Mouse (Mus musculus) embryonic facial prominence, embryonic 12.5 days (tissue): ENCODE measurements at regions not wholly inside any gene's neighbourhood (a gene's known extent, or its start where the extent isn't known, plus 50 kb on each side); places are given as distances from the start of the nearest gene placed in this dataset.

Experiments
- ATAC-seq: fragments of 200-750 bp; cut with Nextera tagmentation; 2 replicates; pipeline ENCODE4 v1.8.0; 2017; ENCODE audit not compliant: insufficient number of reproducible peaks, insufficient read depth, low FRiP score, low TSS enrichment
- H3K27ac ChIP-seq: fragments of 300-500 bp; sonication (generic); 2 replicates; pipeline ENCODE4 v1.5.1; 2016; ENCODE audit warnings: mild to moderate bottlenecking
- H3K27me3 ChIP-seq: fragments of 300-500 bp; sonication (generic); 2 replicates; pipeline ENCODE4 v1.6.1; 2016; ENCODE audit warnings: mild to moderate bottlenecking, moderate library complexity
- H3K36me3 ChIP-seq: fragments of 300-500 bp; sonication (generic); 2 replicates; pipeline ENCODE4 v1.6.1; 2016; ENCODE audit warnings: mild to moderate bottlenecking
- H3K4me1 ChIP-seq: fragments of 300-500 bp; sonication (generic); 2 replicates; pipeline ENCODE4 v1.6.1; 2016
- H3K4me2 ChIP-seq: fragments of 300-500 bp; sonication (generic); replicated peaks from 2 replicates; pipeline ENCODE4 v1.6.1; 2016; ENCODE audit warnings: mild to moderate bottlenecking, moderate library complexity
- H3K4me3 ChIP-seq: fragments of 300-500 bp; sonication (generic); 2 replicates; pipeline ENCODE4 v1.5.1; 2016; ENCODE audit warnings: mild to moderate bottlenecking
- H3K9ac ChIP-seq: fragments of 300-500 bp; sonication (generic); 2 replicates; pipeline ENCODE4 v1.6.1; 2016; ENCODE audit warnings: mild to moderate bottlenecking, moderate library complexity
- H3K9me3 ChIP-seq: fragments of 300-500 bp; sonication (generic); 2 replicates; pipeline ENCODE4 v1.6.1; 2016; ENCODE audit warnings: mild to moderate bottlenecking, moderate library complexity
- WGBS: fragments of 180-500 bp; shearing (Covaris S2); methylation state at CpG from one replicate; pipeline ENCODE4 v1.1.7; 2016; 5-methylcytosine and 5-hydroxymethylcytosine counted together

DNA sequence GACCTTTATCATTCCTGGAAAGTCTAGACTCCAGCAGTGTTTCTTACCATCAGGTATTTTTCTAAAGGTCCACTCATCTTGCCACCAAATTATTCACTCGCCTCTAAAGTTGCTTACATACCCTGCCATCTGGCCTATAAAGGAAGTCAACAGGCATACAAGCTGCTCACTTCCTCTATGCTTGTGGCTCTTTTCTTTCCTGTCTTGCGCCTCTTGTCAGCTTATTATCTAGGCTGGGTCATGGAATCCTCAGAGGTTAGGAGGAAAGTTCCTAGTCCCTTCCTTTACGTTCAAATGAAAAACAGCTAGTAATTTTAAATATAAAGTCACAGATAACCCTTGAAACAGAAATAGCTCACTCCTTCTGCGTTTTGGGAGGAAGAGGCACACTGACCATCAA is 97.9 kb downstream of the Lipi start:
- no peak for ATAC-seq
- Histone ChIP-seq H3K27ac (no peak overlapping the region), H3K9ac (no peak overlapping the region), H3K36me3 (no peaks in the 10 kb centered on the region), H3K4me1 (no peaks in the 10 kb centered on the region), H3K4me3 (no peak overlapping the region), H3K4me2 (no peak overlapping the region), H3K9me3 (no peaks in the 10 kb centered on the region), H3K27me3 (no peaks in the 10 kb centered on the region)
- WGBS = 85% methylated on average over 4 of the region's 4 CpGs

DNA sequence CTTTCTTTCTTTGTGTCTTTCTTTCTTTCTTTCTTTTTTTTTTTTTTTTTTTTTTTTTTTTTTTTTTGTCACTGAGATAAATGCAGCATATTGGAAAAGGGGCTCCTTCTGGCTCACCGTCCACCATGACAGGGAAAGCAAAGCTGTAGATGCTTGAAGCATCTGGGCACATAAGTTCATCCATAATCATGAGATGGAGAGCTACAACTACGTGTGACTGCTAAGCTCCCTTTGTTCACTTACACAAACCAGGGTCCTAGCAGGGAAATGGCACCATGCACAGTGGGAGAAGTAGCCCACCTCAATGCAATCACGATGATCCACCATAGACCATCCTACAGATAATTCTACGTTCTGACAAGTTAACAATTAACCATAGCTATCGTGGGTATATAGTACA is 102.0 kb downstream of the Lipi start:
- Histone ChIP-seq H3K9me3 (no peaks in the 10 kb centered on the region), H3K9ac (no peak overlapping the region), H3K27me3 (no peaks in the 10 kb centered on the region), H3K27ac (no peak overlapping the region), H3K4me1 (no peaks in the 10 kb centered on the region), H3K4me3 (no peak overlapping the region), H3K36me3 (no peaks in the 10 kb centered on the region), H3K4me2 (no peak overlapping the region)
- no peak for ATAC-seq
- 86% methylated on average over 5 of the region's 5 CpGs for WGBS

DNA sequence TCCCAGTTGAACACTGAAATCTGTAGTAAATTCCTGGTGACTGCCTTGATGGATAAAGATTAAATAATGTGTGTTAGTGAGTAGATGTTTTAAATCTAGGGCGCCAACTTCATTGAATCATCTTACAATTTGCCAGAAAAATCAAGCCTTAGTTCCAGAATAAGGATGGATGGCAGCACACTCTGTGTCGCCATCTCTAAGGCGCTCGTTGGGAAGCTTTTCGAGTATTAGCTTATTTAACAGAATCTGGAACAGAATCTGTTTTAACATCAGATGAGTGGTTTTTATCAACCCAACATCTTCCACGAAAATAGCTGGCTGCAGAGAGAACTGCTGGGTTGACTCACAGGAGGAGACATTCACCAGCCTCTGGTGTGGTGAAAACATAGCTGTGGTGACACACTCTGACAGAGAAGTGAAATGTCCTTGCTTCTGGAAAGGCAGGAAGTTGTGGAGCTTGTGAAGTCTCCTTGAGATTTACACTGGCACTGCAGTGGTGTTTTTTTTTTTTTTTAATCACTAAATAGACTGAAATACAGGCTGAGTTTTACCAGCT is 120.4 kb downstream of the Lipi start:
- Histone ChIP-seq H3K4me2 (no peak overlapping the region), H3K4me3 (no peak overlapping the region), H3K27me3 (no peaks in the 10 kb centered on the region), H3K4me1 (no peaks in the 10 kb centered on the region), H3K27ac (no peak overlapping the region), H3K36me3 (no peaks in the 10 kb centered on the region), H3K9me3 (no peaks in the 10 kb centered on the region), H3K9ac (no peak overlapping the region)
- ATAC-seq = no peak
- WGBS = 84% methylated on average over 6 of the region's 6 CpGs

DNA sequence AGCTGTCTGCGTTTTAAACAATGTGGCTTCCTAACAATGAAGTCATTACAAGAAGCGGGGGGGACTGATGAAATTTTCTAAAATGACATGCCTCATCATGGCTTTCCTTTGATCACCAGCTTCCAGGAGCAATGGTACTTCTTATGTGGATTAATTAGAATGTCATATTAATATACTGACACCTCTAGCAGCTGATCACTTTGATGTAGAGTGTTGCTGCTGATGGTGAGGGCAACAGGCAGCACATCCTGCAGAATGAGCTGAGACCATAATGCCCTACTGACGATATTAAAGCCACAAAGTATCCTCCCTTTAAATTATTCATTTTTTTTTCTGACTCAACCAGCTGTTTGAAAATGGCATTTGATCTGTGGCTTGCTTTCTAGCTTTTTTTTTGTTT is 123.7 kb downstream of the Lipi start:
- no peak for ATAC-seq
- no peak overlapping the region for H3K27ac ChIP-seq

DNA sequence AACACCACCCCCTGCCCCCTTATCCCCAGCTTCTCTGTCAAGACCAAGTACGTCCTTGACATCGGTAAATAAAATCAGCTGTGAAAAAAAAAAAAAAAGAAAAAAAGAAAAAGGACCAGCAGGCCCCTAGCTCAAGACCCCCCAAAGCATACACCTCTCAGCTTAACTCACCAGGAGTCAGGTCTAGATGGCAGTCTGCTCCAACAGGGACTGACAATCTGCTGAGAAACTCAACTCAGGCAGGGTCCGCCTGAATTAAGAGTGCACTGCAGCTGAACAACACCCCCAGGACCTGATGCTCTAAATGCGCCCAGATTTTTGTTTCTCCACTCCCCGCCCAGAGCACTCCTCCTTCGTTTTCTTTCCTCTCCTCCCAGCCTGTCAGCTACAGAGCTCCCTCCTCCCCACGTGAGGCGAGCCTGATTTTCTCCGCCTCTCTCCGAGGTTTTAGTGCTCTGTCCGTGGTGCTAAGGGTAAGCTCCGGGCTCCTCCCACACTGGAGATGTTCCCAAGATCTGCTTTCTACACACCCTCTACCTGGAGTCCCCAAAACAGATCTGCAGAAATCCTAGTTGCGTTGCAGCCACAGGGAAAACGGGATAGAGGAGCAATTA is 138.9 kb downstream of the Lipi start:
- H3K4me2 ChIP-seq = peak overlapping the region; percentile 43
- H3K36me3 ChIP-seq = no peaks in the 10 kb centered on the region
- 4% methylated on average over 14 of the region's 14 CpGs for WGBS
- H3K4me3 ChIP-seq = no peak overlapping the region
- no peaks in the 10 kb centered on the region for H3K9me3 ChIP-seq
- H3K27me3 ChIP-seq = no peaks in the 10 kb centered on the region
- H3K4me1 ChIP-seq = no peaks in the 10 kb centered on the region
- H3K27ac ChIP-seq = no peak overlapping the region
- H3K9ac ChIP-seq = no peak overlapping the region
- no peak for ATAC-seq

More for the DNA sequence above, 123.7 kb downstream of the Lipi start:
- Histone ChIP-seq H3K4me3 (no peak overlapping the region), H3K36me3 (no peaks in the 10 kb centered on the region), H3K27me3 (no peaks in the 10 kb centered on the region), H3K9ac (no peak overlapping the region), H3K4me1 (no peaks in the 10 kb centered on the region), H3K9me3 (no peaks in the 10 kb centered on the region), H3K4me2 (no peak overlapping the region)
- 76% methylated on average over 3 of the region's 3 CpGs for WGBS

DNA sequence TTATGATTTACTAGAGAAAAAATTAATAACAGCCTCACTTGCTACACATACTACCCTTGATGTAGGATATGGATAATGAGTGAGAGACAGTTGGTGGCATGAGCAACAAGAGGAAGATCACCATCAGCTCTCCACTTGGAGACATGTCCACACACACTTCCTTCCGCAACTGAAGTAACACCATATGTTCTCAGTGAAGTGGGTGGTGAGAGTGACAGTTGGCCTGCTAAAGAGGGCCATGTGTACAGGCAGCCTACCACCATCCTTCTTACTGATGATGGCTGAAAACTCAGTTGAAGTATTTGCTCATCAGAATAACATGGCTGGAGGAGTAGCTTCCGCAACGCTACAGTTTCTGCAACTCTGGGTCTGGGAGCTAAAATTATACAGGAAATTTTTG is 146.6 kb downstream of the Lipi start:
- no peak overlapping the region for H3K9ac ChIP-seq
- H3K4me3 ChIP-seq = no peak overlapping the region
- H3K4me2 ChIP-seq = no peak overlapping the region
- no peaks in the 10 kb centered on the region for H3K9me3 ChIP-seq
- no peaks in the 10 kb centered on the region for H3K27me3 ChIP-seq
- ATAC-seq = no peak
- no peaks in the 10 kb centered on the region for H3K4me1 ChIP-seq
- 85% methylated on average over 3 of the region's 3 CpGs for WGBS
- H3K27ac ChIP-seq = no peak overlapping the region
- H3K36me3 ChIP-seq = no peaks in the 10 kb centered on the region

DNA sequence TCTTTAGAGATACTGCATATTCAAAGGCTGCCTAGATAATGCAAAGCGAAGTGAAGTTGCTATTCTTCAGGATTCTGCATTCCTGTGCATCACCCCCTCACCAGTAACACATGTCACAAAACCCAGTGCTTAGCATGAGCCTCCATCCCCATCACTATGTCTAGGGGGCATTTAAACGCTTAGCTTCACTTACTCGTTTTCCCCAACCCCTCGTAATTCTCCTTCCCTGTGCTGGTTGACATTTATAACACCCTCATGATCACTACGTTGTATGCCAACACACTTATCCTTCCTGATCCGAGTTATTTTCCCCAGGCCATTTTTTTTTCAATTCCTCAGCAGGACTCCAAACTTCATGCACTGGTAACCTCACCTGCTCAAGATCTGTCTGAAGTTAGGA is 152.6 kb downstream of the Lipi start:
- Histone ChIP-seq H3K4me1 (no peaks in the 10 kb centered on the region), H3K9me3 (no peaks in the 10 kb centered on the region), H3K27ac (no peak overlapping the region), H3K4me2 (no peak overlapping the region), H3K36me3 (no peaks in the 10 kb centered on the region), H3K4me3 (no peak overlapping the region), H3K27me3 (no peaks in the 10 kb centered on the region), H3K9ac (no peak overlapping the region)
- no peak for ATAC-seq
- WGBS = 76% methylated on average over 6 of the region's 6 CpGs

DNA sequence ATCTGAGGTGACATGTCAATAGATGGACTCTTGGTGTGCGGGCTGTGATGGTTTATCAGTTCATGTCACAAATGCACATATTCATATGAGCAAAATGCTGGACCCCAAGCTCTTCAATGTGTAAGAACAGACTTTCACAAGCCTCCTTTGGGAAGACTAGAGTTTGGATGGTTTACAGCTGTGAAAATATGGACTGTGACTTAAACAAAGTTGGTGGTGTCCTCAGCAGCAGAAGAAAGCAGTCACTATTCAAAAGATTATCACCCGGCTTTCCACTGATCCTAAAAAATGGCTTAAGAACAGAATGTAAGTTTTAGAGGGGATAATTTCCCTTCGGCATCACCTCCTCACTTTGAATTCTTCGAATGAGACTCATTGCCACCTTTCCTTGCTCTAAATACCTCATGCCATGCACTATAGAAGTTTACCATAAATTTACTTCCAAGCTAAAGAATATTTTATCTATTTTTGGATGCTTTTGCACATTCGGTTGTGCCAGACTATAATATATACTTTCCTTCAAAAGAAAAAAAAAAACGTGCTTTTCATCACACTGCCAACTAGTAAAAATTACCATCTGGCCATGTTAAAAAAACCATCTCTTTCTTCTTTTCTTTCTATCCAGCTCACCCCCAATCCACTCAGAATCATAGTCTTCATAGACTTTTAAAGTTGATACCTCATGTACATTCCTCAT is 201.2 kb downstream of the Lipi start:
- no peak overlapping the region for H3K27ac ChIP-seq
- WGBS = 83% methylated on average over 6 of the region's 6 CpGs
- H3K9ac ChIP-seq = no peak overlapping the region
- no peaks in the 10 kb centered on the region for H3K27me3 ChIP-seq
- no peaks in the 10 kb centered on the region for H3K4me1 ChIP-seq
- H3K4me3 ChIP-seq = no peak overlapping the region
- H3K4me2 ChIP-seq = no peak overlapping the region
- no peak for ATAC-seq
- no peaks in the 10 kb centered on the region for H3K36me3 ChIP-seq
- H3K9me3 ChIP-seq = no peaks in the 10 kb centered on the region

DNA sequence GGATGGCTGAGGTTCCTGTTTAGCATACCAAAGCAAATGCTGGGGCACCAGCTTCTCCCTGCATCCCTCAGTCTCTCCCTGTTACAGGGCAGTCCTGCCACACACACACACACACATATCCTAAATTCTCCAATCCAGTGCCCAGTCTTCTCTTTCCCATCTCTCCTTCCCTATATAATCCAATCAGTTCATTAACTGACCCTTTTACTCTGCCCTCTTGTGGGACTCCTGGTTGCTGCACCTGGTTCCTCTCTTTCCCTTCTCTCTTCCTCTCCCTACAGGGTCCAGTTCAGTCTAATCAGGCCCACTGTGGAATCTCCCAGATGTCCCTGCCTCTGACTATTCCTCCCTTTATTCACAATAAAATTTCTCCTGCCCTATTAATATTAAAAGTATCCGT is 204.7 kb downstream of the Lipi start:
- 56% methylated on average over 1 of the region's 1 CpGs for WGBS
- no peak for ATAC-seq
- H3K36me3 ChIP-seq = no peaks in the 10 kb centered on the region

DNA sequence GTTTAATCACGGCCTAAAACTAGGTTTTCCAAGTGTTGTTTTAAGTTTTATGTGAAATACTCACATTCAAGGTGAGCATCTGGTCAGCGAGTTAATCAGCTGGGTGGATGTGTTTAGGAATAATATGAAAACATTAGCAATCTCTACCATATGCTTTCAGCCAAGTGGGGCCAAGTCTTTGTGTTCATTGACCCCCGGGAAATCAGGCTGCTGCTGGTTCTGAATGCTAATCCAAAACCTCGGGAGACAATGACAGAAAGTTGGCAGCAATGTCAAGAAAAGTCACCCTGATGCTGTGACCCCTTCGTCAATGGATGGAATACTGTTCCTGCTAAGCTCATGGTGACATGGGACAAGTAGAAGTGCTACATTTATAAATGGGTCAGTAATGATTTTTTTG is 216.2 kb downstream of the Lipi start:
- Histone ChIP-seq H3K27me3 (no peaks in the 10 kb centered on the region), H3K27ac (no peak overlapping the region), H3K9me3 (no peaks in the 10 kb centered on the region), H3K4me1 (no peaks in the 10 kb centered on the region), H3K4me2 (no peak overlapping the region), H3K9ac (no peak overlapping the region), H3K4me3 (no peak overlapping the region), H3K36me3 (no peaks in the 10 kb centered on the region)
- 81% methylated on average over 5 of the region's 5 CpGs for WGBS
- ATAC-seq = no peak

More for the DNA sequence above, 204.7 kb downstream of the Lipi start:
- no peak overlapping the region for H3K4me3 ChIP-seq
- no peak overlapping the region for H3K27ac ChIP-seq
- H3K9ac ChIP-seq = no peak overlapping the region
- no peaks in the 10 kb centered on the region for H3K9me3 ChIP-seq
- H3K4me2 ChIP-seq = no peak overlapping the region
- H3K4me1 ChIP-seq = no peaks in the 10 kb centered on the region
- H3K27me3 ChIP-seq = no peaks in the 10 kb centered on the region

DNA sequence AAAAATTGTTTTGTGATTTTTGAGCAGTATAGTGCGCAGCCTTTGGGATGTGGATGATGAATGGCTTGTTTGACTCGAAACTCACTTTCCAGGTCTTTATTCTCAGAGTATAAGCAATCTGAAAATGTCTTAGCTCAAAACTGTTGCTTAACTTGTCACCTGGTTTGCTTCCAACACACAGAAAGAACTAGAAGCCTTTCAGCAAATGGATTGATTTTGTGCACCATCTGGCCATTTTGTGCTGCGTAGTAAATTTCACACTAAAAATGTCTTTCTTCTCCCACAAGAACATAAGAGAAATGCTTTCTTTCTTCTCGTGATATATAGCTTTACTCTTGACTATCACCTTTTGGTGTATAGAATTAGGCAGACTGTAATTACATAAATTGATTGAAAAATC is 219.1 kb downstream of the Lipi start:
- ATAC-seq = no peak
- H3K9ac ChIP-seq = no peak overlapping the region
- no peak overlapping the region for H3K4me3 ChIP-seq
- H3K9me3 ChIP-seq = no peaks in the 10 kb centered on the region
- no peaks in the 10 kb centered on the region for H3K36me3 ChIP-seq
- H3K4me1 ChIP-seq = no peaks in the 10 kb centered on the region
- WGBS = 87% methylated on average over 4 of the region's 4 CpGs
- no peak overlapping the region for H3K4me2 ChIP-seq
- no peak overlapping the region for H3K27ac ChIP-seq
- no peaks in the 10 kb centered on the region for H3K27me3 ChIP-seq

DNA sequence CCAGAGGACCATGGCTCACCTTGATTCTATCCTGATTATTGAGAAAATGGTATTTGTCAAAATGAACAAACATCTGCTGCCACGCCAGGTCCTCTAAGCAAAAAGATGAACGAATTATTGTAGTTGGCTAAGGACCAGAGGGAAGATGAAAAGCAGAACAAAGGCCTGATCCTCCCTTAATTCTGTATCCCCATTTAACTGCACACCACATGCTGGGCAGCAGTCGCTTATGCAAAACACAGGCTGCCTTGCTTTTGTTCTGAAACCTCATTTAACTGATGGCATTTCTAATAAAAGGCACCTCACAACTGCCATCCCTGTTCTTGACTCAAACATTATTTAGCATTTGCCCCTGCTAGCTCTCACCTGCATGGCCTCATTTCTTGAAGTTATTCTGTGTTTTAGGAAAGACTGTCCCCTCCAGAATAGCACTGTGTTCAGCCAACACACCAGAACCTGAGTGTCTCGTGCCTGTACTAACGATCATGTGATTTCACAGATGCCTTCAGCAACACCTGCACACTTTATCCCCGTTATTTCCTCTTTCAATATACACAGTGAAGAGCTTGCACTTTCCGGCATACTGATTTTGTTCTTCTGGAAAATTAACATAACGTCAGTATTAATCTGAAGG is 220.4 kb downstream of the Lipi start:
- Histone ChIP-seq H3K9me3 (no peaks in the 10 kb centered on the region), H3K4me3 (no peak overlapping the region), H3K36me3 (no peaks in the 10 kb centered on the region), H3K27ac (no peak overlapping the region), H3K27me3 (no peaks in the 10 kb centered on the region), H3K4me2 (no peak overlapping the region), H3K9ac (no peak overlapping the region), H3K4me1 (no peaks in the 10 kb centered on the region)
- ATAC-seq = no peak
- 56% methylated on average over 8 of the region's 8 CpGs for WGBS
